Comparison of ENCODE assay signal across 22 mouse cellular contexts in the genomic region with DNA sequence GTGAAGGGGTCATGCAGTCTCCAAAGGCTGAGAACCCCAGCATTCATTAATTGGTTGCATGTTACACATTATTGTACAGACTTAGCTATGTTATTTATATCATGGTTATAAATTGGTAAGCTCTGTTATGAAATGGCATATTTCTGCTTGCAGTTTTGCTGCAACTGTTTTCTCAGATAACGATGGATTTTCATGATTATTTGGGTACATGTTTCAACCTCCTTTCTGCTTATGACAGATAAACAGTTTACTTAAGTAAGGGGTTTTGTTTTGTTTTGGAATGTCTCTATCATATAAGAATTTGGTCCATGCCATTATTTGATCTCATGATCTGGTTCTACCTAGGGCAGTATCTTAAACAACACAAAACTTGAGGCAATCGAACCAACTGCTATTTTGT. TPM values are rescaled to one million over a fixed set of nuclear protein-coding genes. Genes with fewer than 3 reads are reported as not detected.
DNase-seq lines count a peak whose midpoint lies in the region; ATAC-seq and TF ChIP-seq lines count a peak whose summit lies in the region.
"Had no signal": no experiment of that assay in that cellular context is flagged by ENCODE, and none has a peak within 500 bp of the region (broad histone marks: within the 10 kb centered on the region; RNA-seq: fewer than 3 reads in every experiment).

No protein-coding gene starts in this region.

- H3K4me3 ChIP-seq in liver, embryonic 12.5 days, result no peak overlapping the region
- no peak overlapping the region for H3K4me3 ChIP-seq in liver, embryonic 16.5 days (ENCODE audit: low read depth, low read length)
- H3K4me3 ChIP-seq in midbrain, embryonic 10.5 days, result no peak overlapping the region
- H3K4me3 ChIP-seq in thymus, adult 2 months (ENCODE audit: control insufficient read depth, insufficient read depth, low read length), result no peak overlapping the region
- H3K4me3 ChIP-seq: embryonic facial prominence, embryonic 12.5 days; forebrain, embryonic 13.5 days; heart, adult 2 months; heart, embryonic 15.5 days had no signal

- TF ChIP-seq CTCF in thymus, adult 2 months (IDR thresholded peaks at IDR 0.05; ENCODE audit: borderline replicate concordance, control insufficient read depth, extremely low read depth, insufficient read depth, low read length, poor library complexity), result no peak

- no peaks in the 10 kb centered on the region for H3K27me3 ChIP-seq in liver, embryonic 12.5 days (replicated peaks)
- H3K27me3 ChIP-seq in liver, embryonic 16.5 days (ENCODE audit: control insufficient read depth, insufficient read depth, low read depth, low read length), result no peaks in the 10 kb centered on the region
- no peaks in the 10 kb centered on the region for H3K27me3 ChIP-seq in midbrain, embryonic 10.5 days (ENCODE audit: low read depth, poor library complexity, severe bottlenecking)
- no peaks in the 10 kb centered on the region for H3K27me3 ChIP-seq in thymus, adult 2 months (ENCODE audit: control insufficient read depth, insufficient read depth, low read length)
- H3K27me3 ChIP-seq: embryonic facial prominence, embryonic 12.5 days; forebrain, embryonic 13.5 days; heart, embryonic 15.5 days; Patski had no signal

- H3K9ac ChIP-seq in liver, embryonic 12.5 days, result no peak overlapping the region
- no peak overlapping the region for H3K9ac ChIP-seq in liver, embryonic 16.5 days (ENCODE audit: low read depth, low read length)
- H3K9ac ChIP-seq: embryonic facial prominence, embryonic 12.5 days; forebrain, embryonic 13.5 days; forebrain, postnatal 0 days; heart, embryonic 15.5 days; hindbrain, embryonic 14.5 days had no signal

- H3K27ac ChIP-seq in liver, embryonic 12.5 days, result peak overlapping the region; percentile 68
- peak overlapping the region; percentile 64; the same call in 1 of the 2 replicates for H3K27ac ChIP-seq in liver, embryonic 16.5 days (ENCODE audit: low read length)
- H3K27ac ChIP-seq in midbrain, embryonic 10.5 days (replicated peaks), result no peak overlapping the region
- H3K27ac ChIP-seq in thymus, adult 2 months (ENCODE audit: control insufficient read depth, insufficient read depth, low read length), result no peak overlapping the region
- H3K27ac ChIP-seq: embryonic facial prominence, embryonic 12.5 days; forebrain, embryonic 13.5 days; heart, adult 2 months; heart, embryonic 15.5 days; hindbrain, embryonic 14.5 days had no signal

- peak overlapping the region; percentile 40 for H3K4me2 ChIP-seq in liver, embryonic 12.5 days
- peak overlapping the region; percentile 26 for H3K4me2 ChIP-seq in liver, embryonic 16.5 days (ENCODE audit: low read depth, low read length)
- H3K4me2 ChIP-seq: embryonic facial prominence, embryonic 12.5 days; forebrain, embryonic 13.5 days; heart, embryonic 11.5 days; heart, embryonic 15.5 days; hindbrain, embryonic 14.5 days had no signal

- H3K9me3 ChIP-seq in liver, embryonic 12.5 days (replicated peaks), result no peaks in the 10 kb centered on the region
- no peaks in the 10 kb centered on the region for H3K9me3 ChIP-seq in liver, embryonic 16.5 days (replicated peaks; ENCODE audit: control insufficient read depth, low read length)
- H3K9me3 ChIP-seq in midbrain, embryonic 10.5 days (replicated peaks), result no peaks in the 10 kb centered on the region
- H3K9me3 ChIP-seq: embryonic facial prominence, embryonic 12.5 days; forebrain, embryonic 13.5 days; heart, embryonic 15.5 days had no signal

- no peaks in the 10 kb centered on the region for H3K36me3 ChIP-seq in liver, embryonic 12.5 days
- no peaks in the 10 kb centered on the region for H3K36me3 ChIP-seq in liver, embryonic 16.5 days (ENCODE audit: control insufficient read depth, insufficient read depth)
- no peaks in the 10 kb centered on the region for H3K36me3 ChIP-seq in midbrain, embryonic 10.5 days
- no peaks in the 10 kb centered on the region for H3K36me3 ChIP-seq in thymus, adult 2 months (ENCODE audit: control insufficient read depth, insufficient read depth, low read length)
- H3K36me3 ChIP-seq: embryonic facial prominence, embryonic 12.5 days; heart, embryonic 15.5 days had no signal

- peak; percentile 71 for ATAC-seq in liver, embryonic 12.5 days
- ATAC-seq in liver, embryonic 16.5 days (ENCODE audit: low read depth), result peak; percentile 61
- ATAC-seq: activated CD4-positive, CD25-positive, alpha-beta regulatory T cell, adult 4 months; forebrain, embryonic 13.5 days; forebrain, postnatal 0 days; Patski had no signal

- DNase-seq in c-Kit-positive CD71-positive TER-119-positive erythroid progenitor cells, embryonic 14.5 days (ENCODE audit: low spot score), result peak; percentile 35
- no peak for DNase-seq in midbrain, embryonic 10.5 days (ENCODE audit: low spot score)
- DNase-seq in layer of hippocampus, postnatal 36 days, result no peak
- no peak for DNase-seq in adrenal gland, postnatal 4 days (ENCODE audit: low spot score in 2 of 2)
- DNase-seq in thymus, adult 2 months, result no peak
- DNase-seq: adrenal gland, postnatal 25 days; cerebellum, adult 11 months; cerebellum, adult 8-10 months; cerebellum, postnatal 14 days; forebrain, postnatal 0 days; gastrocnemius, postnatal 14 days; heart, adult 2 months; heart, postnatal 14 days had no signal

- WGBS in liver, embryonic 12.5 days (ENCODE audit: insufficient replicate concordance), result 43% methylated on average over 2 of the region's 2 CpGs
- 40% methylated on average over 2 of the region's 2 CpGs for WGBS in liver, embryonic 16.5 days (ENCODE audit: insufficient replicate concordance)
- 92% methylated on average over 2 of the region's 2 CpGs for WGBS in midbrain, embryonic 10.5 days
- WGBS in thymus, adult 2 months, result 96% methylated on average over 2 of the region's 2 CpGs

- peaks cover 53% of the 10 kb centered on the region for H3K4me1 ChIP-seq in liver, embryonic 12.5 days
- H3K4me1 ChIP-seq in liver, embryonic 16.5 days (ENCODE audit: control insufficient read depth, low read depth, low read length), result peaks cover 26% of the 10 kb centered on the region
- H3K4me1 ChIP-seq in midbrain, embryonic 10.5 days, result peaks cover 26% of the 10 kb centered on the region
- H3K4me1 ChIP-seq in thymus, adult 2 months (replicated peaks; ENCODE audit: control insufficient read depth, insufficient read depth, low read length), result peaks cover 8% of the 10 kb centered on the region

- no peak for TF ChIP-seq POLR2A in thymus, adult 2 months (IDR thresholded peaks at IDR 0.05; ENCODE audit: control insufficient read depth, extremely low read depth, insufficient read depth, low read length, poor library complexity)

RNA-seq across cellular contexts. Expression of a gene that starts 5.5 kb away (rescaled TPM):
- 3.4 and 5.3 TPM in 2 replicates for polyA plus RNA-seq in liver, embryonic 12.5 days (2016; fragmentation: Nextera tagmentation; extraction: Ambion mirVana)
- 4.4 and 4.9 TPM in 2 replicates for polyA plus RNA-seq in liver, embryonic 16.5 days (2015; fragmentation: Nextera tagmentation; extraction: Ambion mirVana)
- 4.2 and 4.9 TPM in 2 replicates for polyA plus RNA-seq in midbrain, embryonic 10.5 days (2016; fragmentation: Nextera tagmentation; extraction: Ambion mirVana)
- total RNA-seq in layer of hippocampus, postnatal 36 days (2021), result 10 to 100 TPM; 76.5 to 84.1 TPM
- total RNA-seq in adrenal gland, postnatal 4 days (2021), result 100 to 1,000 TPM; 347 to 381 TPM
- polyA plus RNA-seq in thymus, adult 2 months (2012; rRNA removed), result 2.4 and 4.2 TPM in 2 replicates

Comparison
In these comparisons a context has a peak if more than half of its experiments do, and no peak if none do; other contexts are left out.
1. H3K27ac ChIP-seq: peak in liver, embryonic 12.5 days (single experiment) and liver, embryonic 16.5 days (single experiment); none in midbrain, embryonic 10.5 days (single experiment) and thymus, adult 2 months (single experiment).